9 mouse cellular contexts compared by ENCODE assay signal in the genomic region with DNA sequence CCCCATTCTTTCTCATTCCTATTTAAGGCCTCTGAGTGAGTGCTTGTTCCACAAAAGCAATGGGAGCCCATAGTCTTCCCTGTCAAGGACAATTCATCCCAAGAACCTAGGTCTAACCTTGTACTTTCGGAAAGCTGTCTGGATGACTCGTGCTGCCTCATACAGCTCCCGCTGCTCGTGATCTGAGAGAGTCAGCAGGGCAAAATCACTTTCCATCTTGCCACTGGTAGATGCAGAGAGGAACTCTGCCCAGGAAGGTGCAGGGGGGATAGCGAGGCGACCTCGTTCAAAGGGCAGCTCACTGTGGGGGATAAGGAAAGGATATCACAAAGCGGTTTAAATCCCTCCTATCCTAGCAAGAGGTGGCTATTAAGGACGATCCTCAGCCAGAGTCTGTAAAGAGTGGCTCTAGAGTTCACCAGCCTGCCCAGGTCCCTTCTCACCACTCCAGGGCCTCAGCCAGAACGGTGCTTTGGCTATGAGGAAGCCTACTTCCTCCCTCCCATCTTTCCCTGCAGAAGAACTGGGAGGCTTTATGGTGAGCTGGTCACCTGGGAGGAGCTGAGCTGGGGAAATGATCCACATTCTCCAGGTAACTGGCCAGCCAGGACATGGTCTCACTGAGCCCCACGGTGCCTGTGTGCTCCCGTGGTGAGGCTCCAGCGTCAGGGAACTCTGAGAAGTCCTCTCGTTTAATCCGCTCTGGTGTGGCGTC. TPM values are rescaled to one million over a fixed set of nuclear protein-coding genes. Genes with fewer than 3 reads are reported as not detected.
DNase-seq lines count a peak whose midpoint lies in the region; ATAC-seq and TF ChIP-seq lines count a peak whose summit lies in the region.
"Had no signal": no experiment of that assay in that cellular context is flagged by ENCODE, and none has a peak within 500 bp of the region (broad histone marks: within the 10 kb centered on the region; RNA-seq: fewer than 3 reads in every experiment).

No protein-coding gene starts in this region.

- intact Hi-C loops in heart, postnatal 14 days (cut with DNase I): no loop called here
- intact Hi-C loops in gastrocnemius, postnatal 36 days (cut with DNase I): loop anchor here (2.0 kb wide), 1 partner anchor 15 kb away; no protein-coding TSS in a partner anchor

- no peak overlapping the region for H3K27ac ChIP-seq in liver, embryonic 13.5 days
- H3K27ac ChIP-seq in forebrain, embryonic 14.5 days (ENCODE audit: low read depth, low read length): no peak overlapping the region

- no peak overlapping the region for H3K4me3 ChIP-seq in liver, embryonic 13.5 days (replicated peaks)
- H3K4me3 ChIP-seq in forebrain, embryonic 14.5 days (ENCODE audit: low read depth, low read length): no peak overlapping the region
- H3K4me3 ChIP-seq in myocyte: no peak overlapping the region

- no peak for TF ChIP-seq POLR2A in myocyte (IDR thresholded peaks at IDR 0.05; ENCODE audit: insufficient read length, low read depth)

- H3K4me1 ChIP-seq in liver, embryonic 13.5 days (replicated peaks): peaks cover 44% of the 10 kb centered on the region
- H3K4me1 ChIP-seq in forebrain, embryonic 14.5 days (ENCODE audit: control insufficient read depth, insufficient read depth, low read length): peaks cover 14% of the 10 kb centered on the region

- peaks cover 30% of the 10 kb centered on the region for H3K36me3 ChIP-seq in liver, embryonic 13.5 days
- H3K36me3 ChIP-seq in forebrain, embryonic 14.5 days (ENCODE audit: control insufficient read depth, insufficient read depth, low read length): peaks cover 39% of the 10 kb centered on the region
- no peaks in the 10 kb centered on the region for H3K36me3 ChIP-seq in myocyte (ENCODE audit: control insufficient read depth, insufficient read depth)

- no peak overlapping the region for H3ac ChIP-seq in myocyte (ENCODE audit: control insufficient read depth, insufficient read length)

- H3K4me2 ChIP-seq in liver, embryonic 13.5 days: no peak overlapping the region
- H3K4me2 ChIP-seq in forebrain, embryonic 14.5 days (ENCODE audit: low read length): peak overlapping the region; percentile 97; the same call in 1 of the 2 replicates
- H3K4me2 ChIP-seq in myocyte (ENCODE audit: low read depth): no peak overlapping the region

- no peaks in the 10 kb centered on the region for H3K9me3 ChIP-seq in liver, embryonic 13.5 days (replicated peaks)
- H3K9me3 ChIP-seq in forebrain, embryonic 14.5 days (replicated peaks; ENCODE audit: control insufficient read depth, low read length): no peaks in the 10 kb centered on the region
- H3K9me3 ChIP-seq: G1E had no signal

- 76% methylated on average over 16 of the region's 16 CpGs for WGBS in liver, embryonic 13.5 days (ENCODE audit: insufficient replicate concordance)
- 78% methylated on average over 16 of the region's 16 CpGs for WGBS in forebrain, embryonic 14.5 days

- ATAC-seq in liver, embryonic 13.5 days (ENCODE audit: low read depth): no peak
- ATAC-seq in forebrain, embryonic 14.5 days: no peak

- peak; percentile 90 for DNase-seq in heart, adult 11 months
- no peak for DNase-seq in heart, postnatal 14 days
- no peak for DNase-seq in liver, embryonic 13.5 days
- DNase-seq in liver: no peak
- no peak for DNase-seq in forebrain, embryonic 14.5 days (ENCODE audit: low spot score)
- DNase-seq in ovary, postnatal 36 days (ENCODE audit: low spot score): no peak
- DNase-seq in gastrocnemius, postnatal 36 days: no peak

- peak overlapping the region; percentile 4; the same call in 1 of the 2 replicates for H3K9ac ChIP-seq in liver, embryonic 13.5 days
- H3K9ac ChIP-seq in forebrain, embryonic 14.5 days (ENCODE audit: low read length): 0 out of 2 replicates have a peak overlapping the region, but pooled peaks have one; percentile 13

- H3K27me3 ChIP-seq in liver, embryonic 13.5 days: no peaks in the 10 kb centered on the region
- H3K27me3 ChIP-seq in forebrain, embryonic 14.5 days (replicated peaks; ENCODE audit: control insufficient read depth, insufficient read depth, low read length): no peaks in the 10 kb centered on the region
- H3K27me3 ChIP-seq in myocyte (ENCODE audit: control insufficient read depth, insufficient read depth, insufficient read length): no peaks in the 10 kb centered on the region

- H3K79me2 ChIP-seq in myocyte (ENCODE audit: control insufficient read depth, insufficient read depth): peaks cover 13% of the 10 kb centered on the region

TF ChIP-seq in myocyte, 11 proteins besides CTCF, POLR2A, EP300 and RAD21:
- TF ChIP-seq E2F4 (IDR thresholded peaks at IDR 0.05; ENCODE audit: insufficient read depth) (no peak), USF1 (IDR thresholded peaks at IDR 0.05; ENCODE audit: low read depth) (no peak), POLR2AphosphoS2 (IDR thresholded peaks at IDR 0.05; ENCODE audit: insufficient read length, low read depth) (peak; percentile 47)

RNA-seq across cellular contexts. Expression of a gene that starts 2.3 kb away (rescaled TPM):
- 10 to 100 TPM; 83.4 to 84.4 TPM for total RNA-seq in heart, postnatal 14 days (2021)
- 69.2 and 72.4 TPM in 2 replicates for polyA plus RNA-seq in liver, embryonic 13.5 days (2015; fragmentation: Nextera tagmentation; extraction: Ambion mirVana)
- 65.4 and 83.9 TPM in 2 replicates for polyA plus RNA-seq in forebrain, embryonic 14.5 days (2014; fragmentation: Nextera tagmentation; extraction: Ambion mirVana)
- polyA plus RNA-seq in myocyte (2012; fragmentation: generic; extraction: Trizol): 52.4 TPM
- total RNA-seq in gastrocnemius, postnatal 36 days (2021): 10 to 100 TPM; 78.9 to 81.6 TPM

RNA-seq across cellular contexts. Expression of a gene that starts 14.5 kb away (rescaled TPM):
- total RNA-seq in heart, postnatal 14 days (2021): 1,000 to 10,000 TPM; 1,878 to 1,971 TPM
- 5.5 and 6.7 TPM in 2 replicates for polyA plus RNA-seq in liver, embryonic 13.5 days (2015; fragmentation: Nextera tagmentation; extraction: Ambion mirVana)
- 5.7 and 5.9 TPM in 2 replicates for polyA plus RNA-seq in forebrain, embryonic 14.5 days (2014; fragmentation: Nextera tagmentation; extraction: Ambion mirVana)
- polyA plus RNA-seq in myocyte (2012; fragmentation: generic; extraction: Trizol): 1,792 TPM
- 1,000 to 10,000 TPM; 8,161 to 9,332 TPM for total RNA-seq in gastrocnemius, postnatal 36 days (2021)

RNA-seq across cellular contexts. Expression of a gene that starts 16.4 kb away (rescaled TPM):
- 10 to 100 TPM; 38.3 to 40.0 TPM for total RNA-seq in heart, postnatal 14 days (2021)
- 2.8 and 3.6 TPM in 2 replicates for polyA plus RNA-seq in liver, embryonic 13.5 days (2015; fragmentation: Nextera tagmentation; extraction: Ambion mirVana)
- polyA plus RNA-seq in forebrain, embryonic 14.5 days (2014; fragmentation: Nextera tagmentation; extraction: Ambion mirVana): 8.7 and 14.9 TPM in 2 replicates
- polyA plus RNA-seq in myocyte (2012; fragmentation: generic; extraction: Trizol): 11.9 TPM
- 10 to 100 TPM; 36.8 to 38.8 TPM for total RNA-seq in gastrocnemius, postnatal 36 days (2021)

RNA-seq across cellular contexts. Expression of a gene that starts 17.0 kb away (rescaled TPM):
- total RNA-seq in heart, postnatal 14 days (2021): 100 to 1,000 TPM; 326 to 379 TPM
- polyA plus RNA-seq in liver, embryonic 13.5 days (2015; fragmentation: Nextera tagmentation; extraction: Ambion mirVana): 1,347 and 1,531 TPM in 2 replicates
- 793 and 798 TPM in 2 replicates for polyA plus RNA-seq in forebrain, embryonic 14.5 days (2014; fragmentation: Nextera tagmentation; extraction: Ambion mirVana)
- polyA plus RNA-seq in myocyte (2012; fragmentation: generic; extraction: Trizol): 2,636 TPM
- total RNA-seq in gastrocnemius, postnatal 36 days (2021): 100 to 1,000 TPM; 288 to 339 TPM

RNA-seq across cellular contexts. Expression of a gene that starts 24.2 kb away (rescaled TPM):
- 100 to 1,000 TPM; 438 to 444 TPM for total RNA-seq in heart, postnatal 14 days (2021)
- polyA plus RNA-seq in liver, embryonic 13.5 days (2015; fragmentation: Nextera tagmentation; extraction: Ambion mirVana): 72.8 and 73.8 TPM in 2 replicates
- 165 and 190 TPM in 2 replicates for polyA plus RNA-seq in forebrain, embryonic 14.5 days (2014; fragmentation: Nextera tagmentation; extraction: Ambion mirVana)
- 165 TPM for polyA plus RNA-seq in myocyte (2012; fragmentation: generic; extraction: Trizol)
- total RNA-seq in gastrocnemius, postnatal 36 days (2021): 100 to 1,000 TPM; 308 to 309 TPM

Comparison
In these comparisons a context has a peak if more than half of its experiments do, and no peak if none do; other contexts are left out.
1. RNA of a gene that starts 14.5 kb away (polyA plus RNA-seq): 1,792 TPM in myocyte (single experiment); 5.5 to 6.7 TPM in liver, embryonic 13.5 days and 5.7 to 5.9 TPM in forebrain, embryonic 14.5 days; every median in the first group is over 100 times any median in the second.